Mouse (Mus musculus) left cerebral cortex, adult 11 months (tissue): ENCODE measurements around the gene Fhad1.
"Not testable (repeated sequence)": the region's sequence is repeated elsewhere in the genome, so short reads cannot be mapped to it uniquely, and the experiment has no call there.

ENCODE experiments used
- DNase-seq: peaks from one replicate; pipeline ENCODE4 v3.0.0; 2022; ENCODE audit warnings: low spot score

Fhad1 gene

GRCm38 (mm10) chr4:142014659-142015608 is at the start of gene Fhad1:
Gene Fhad1 (minus strand): TSS chr4:142015082.
- peak; percentile 38 for DNase-seq

- no peak for DNase-seq
These were observed 48.2 kb upstream of the Fhad1 start for GRCm38 (mm10) chr4:142063057-142063534.

DNA sequence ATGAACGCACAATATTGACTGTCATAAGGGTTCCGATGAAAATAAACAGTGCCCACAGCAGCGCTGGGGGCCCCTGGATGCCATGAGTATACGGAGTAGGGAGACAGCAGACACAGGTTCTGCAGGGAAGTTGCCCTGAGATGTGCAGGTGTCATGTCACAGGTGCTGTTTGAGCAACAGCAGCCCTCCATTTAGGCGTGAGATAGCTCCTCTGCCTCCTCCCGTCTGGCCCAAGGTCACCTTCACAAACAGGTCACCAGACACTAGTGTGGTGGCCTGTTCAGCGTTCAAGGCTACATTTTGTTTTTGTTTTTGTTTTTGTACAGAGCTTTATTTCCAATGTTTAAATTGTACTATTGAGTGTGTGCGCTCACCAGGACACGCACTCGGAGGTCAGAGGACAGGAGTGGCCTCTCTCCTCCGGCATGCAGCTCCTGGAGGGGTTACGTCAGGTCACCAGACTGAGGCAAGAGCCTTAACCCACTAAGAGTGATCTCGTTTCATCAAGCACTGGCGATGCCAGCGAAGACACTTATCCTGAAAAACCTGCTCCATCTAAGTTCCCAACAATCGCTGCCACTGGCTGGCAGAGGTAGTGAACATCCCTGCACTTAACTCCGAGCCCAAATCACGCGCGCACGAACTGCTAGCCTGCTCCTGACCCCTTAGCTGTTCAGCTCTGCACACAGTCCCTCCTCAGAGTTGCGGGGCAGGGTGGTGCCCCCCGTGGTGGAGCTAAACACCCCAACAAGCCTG is 46.8 kb upstream of the Fhad1 start:
- DNase-seq: no peak

DNA sequence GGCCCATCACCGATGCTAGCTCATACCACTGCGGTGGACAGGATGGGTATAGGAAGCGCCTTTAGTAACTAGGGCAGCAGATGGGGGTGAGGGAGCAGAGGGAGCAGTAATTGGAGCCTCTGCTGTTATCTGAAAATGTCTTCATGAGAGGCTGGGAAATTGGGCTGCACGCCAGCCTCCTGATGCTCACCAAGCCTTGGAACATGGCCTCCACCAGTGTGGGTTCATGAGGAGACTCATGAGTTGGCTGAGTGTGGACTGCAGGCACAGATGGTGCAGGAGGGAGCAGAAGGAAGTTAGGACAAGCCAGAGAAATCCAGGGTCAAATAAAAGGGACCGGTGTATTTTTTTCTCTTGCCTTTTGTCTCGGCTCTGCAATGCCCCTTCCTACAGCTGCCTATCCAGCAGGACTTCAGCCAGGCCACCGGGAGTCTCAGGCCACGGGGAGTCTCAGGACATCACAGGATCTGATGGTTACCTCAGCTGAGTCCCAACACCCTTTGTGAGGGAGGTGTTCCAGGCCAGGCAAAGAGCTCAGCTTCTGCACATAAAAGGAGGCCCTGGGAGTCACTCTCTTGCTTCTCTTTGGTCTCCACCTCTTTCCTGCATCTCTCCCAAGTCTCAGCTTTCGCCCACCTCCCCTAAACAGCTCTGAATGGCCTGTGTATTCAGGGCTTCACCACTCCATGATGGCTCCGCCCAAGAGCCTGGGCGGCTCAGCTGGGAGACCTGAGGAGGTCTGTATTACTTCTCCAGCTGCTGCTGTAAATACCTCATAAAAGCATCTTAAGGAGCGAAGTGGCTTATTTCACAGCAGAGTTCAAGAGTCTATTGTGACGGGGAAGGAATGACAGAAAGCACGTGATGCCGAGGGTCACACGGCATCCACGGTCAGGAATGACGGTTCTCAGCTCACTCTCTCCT is 45.8 kb upstream of the Fhad1 start:
- no peak for DNase-seq

DNA sequence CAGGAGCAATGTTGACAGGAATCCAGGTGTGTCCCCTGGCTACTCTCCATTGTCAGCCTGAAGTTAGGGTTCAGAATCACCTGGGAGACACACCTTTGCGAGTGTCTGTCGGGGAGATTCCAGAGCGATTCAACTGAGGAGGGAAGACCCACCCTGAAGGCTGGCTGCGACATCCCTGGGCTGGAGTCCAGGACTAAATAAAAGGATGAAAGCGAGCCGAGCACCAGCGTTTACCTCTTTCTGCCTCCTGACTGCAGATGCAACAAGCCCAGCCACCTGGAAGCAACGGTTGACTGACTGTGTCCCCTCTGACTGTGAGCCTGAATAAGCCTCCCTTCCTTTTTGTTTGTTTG is 44.9 kb upstream of the Fhad1 start:
- no peak for DNase-seq

- no peak for DNase-seq
These were observed 44.4 kb upstream of the Fhad1 start for GRCm38 (mm10) chr4:142059113-142059840.

GRCm38 (mm10) chr4:142057529-142058216 is 42.8 kb upstream of the Fhad1 start:
- peak; percentile 44 for DNase-seq

- DNase-seq: no peak
These were observed 40.7 kb upstream of the Fhad1 start for GRCm38 (mm10) chr4:142055600-142055999.

GRCm38 (mm10) chr4:142054580-142054979 is 39.7 kb upstream of the Fhad1 start:
- no peak for DNase-seq

GRCm38 (mm10) chr4:142053661-142054448 is 39.0 kb upstream of the Fhad1 start:
- DNase-seq: no peak

GRCm38 (mm10) chr4:142053261-142053660 is 38.4 kb upstream of the Fhad1 start:
- DNase-seq: no peak

- DNase-seq: no peak
These were observed 37.7 kb upstream of the Fhad1 start for GRCm38 (mm10) chr4:142052391-142053132.

- not testable (repeated sequence) for DNase-seq
These were observed 37.0 kb upstream of the Fhad1 start for GRCm38 (mm10) chr4:142051883-142052282.

DNA sequence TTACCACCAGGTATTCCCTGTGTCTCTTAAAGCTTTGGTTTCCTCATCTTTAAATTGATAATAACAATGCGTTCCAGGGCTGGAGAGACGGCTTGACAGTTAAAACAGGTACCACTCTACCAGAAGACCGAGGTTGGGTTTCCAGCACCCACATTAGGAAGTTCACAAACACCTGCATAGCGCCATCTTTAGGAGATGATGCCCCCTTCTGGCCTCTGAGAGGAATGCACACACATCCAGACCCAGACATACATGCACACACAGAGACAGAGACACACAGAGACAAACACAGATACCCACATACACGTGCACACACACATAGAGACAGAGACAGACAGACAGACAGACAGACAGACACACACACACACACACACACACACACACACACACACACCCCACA is 35.1 kb upstream of the Fhad1 start:
- no peak for DNase-seq

GRCm38 (mm10) chr4:142048391-142048790 is 33.5 kb upstream of the Fhad1 start:
- no peak for DNase-seq

DNA sequence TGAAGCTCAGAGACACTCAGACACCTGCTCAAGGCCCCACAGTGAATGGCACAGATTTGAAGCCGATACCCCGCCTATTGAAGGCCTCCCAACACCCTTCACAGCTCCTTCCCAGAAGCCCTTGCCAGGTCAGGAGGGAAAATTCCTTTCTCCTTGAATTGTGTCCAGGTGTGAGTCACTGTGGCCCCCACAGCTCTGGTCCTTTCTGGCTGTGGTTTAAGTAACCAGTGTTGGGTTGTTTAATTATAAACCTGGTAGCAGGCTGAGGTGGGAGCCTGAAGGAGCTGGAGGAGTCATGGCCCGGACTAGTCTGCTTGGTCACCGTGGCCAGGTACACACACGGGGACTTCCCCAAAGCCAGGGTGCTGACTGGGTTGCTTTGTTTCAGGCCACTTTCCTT is 32.1 kb upstream of the Fhad1 start:
- no peak for DNase-seq

GRCm38 (mm10) chr4:142046496-142046895 is 31.6 kb upstream of the Fhad1 start:
- DNase-seq: no peak

DNA sequence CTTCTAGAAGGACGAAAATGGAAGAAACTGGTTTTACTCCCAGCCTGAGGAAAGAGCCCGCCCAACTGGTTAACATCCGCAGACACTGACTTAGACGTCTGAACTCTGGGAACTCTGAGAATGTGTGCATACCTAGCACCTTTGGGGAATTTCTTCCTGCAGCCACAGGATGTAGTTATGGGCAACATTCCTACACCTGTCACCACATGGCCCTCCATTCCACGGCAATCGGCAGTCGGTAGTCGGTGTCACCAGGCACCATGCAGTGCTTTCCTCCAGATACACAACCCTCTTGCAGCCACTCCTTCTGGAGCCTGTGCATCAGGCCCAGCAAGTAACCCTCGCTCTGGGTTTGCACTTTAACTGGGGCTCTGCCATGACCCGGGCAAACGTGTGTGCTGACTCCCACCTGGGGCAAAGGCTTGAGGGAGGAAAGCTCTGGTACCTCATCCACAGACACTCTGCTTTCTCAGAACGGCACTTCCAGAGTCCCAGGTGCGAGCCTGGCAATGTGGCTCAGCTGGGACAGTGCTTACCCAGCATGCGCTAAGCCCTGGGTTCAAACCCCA is 30.8 kb upstream of the Fhad1 start:
- DNase-seq: no peak

DNA sequence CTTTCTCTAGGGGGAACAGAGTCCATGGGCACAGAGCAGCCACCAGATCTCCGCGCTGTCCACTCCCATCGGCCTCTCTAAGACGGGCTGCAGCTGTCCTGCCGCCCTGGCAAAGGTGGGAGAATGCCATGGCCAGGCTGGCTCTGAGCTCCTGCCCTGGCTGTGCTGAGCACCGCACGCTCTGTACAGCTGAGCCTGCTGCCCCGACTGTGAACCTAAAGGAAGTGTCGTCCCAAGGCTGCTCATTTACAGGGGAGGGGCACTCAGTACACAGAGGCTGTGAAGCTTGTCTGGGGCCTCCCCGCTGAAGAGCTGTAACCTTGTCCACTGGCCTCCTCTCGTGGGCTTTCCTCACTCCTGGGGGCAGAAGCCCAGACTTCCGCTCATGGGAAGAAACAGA is 29.6 kb upstream of the Fhad1 start:
- DNase-seq: no peak
